Comparison of ENCODE assay signal across 11 mouse cellular contexts in the genomic region with DNA sequence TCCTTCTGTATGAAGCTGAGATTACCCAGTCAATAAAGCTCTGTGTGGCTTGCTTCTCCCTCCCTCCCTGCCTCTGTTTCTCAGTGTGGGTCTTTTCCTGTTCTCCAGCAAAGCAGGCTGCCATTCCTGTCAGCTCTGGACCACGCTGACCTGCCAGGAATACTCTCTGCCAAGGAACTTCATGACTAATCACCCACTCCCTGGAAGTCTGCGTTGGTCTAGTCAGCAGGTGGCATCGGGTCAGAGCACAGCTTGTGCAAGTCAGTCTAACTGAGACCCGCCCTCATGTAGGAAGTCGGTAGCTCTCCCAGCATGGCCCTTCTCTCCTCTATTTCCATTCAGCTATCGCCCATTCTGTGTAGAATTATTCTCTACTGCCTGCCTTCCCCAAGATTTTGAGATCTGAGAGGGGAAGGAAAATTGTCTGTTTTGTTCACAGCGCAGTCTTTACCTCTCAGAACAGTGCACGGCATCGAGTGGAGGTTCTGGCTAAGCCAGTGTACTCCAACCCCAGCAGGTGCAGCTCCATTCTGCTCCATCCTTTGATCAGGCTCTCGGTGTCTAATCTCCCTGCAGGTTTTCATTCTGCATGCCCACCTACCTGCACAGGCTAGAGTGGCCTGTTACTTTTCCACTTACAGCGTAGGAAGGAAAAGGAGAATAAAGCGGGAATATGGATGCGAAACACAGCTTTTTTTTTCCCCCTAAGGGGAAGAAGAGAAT.
A peak's percentile ranks its signal among the peaks of the same experiment; 100 is the strongest.
DNase-seq lines count a peak whose midpoint lies in the region; ATAC-seq and TF ChIP-seq lines count a peak whose summit lies in the region.
"Had no signal": no experiment of that assay in that cellular context is flagged by ENCODE, and none has a peak within 500 bp of the region (broad histone marks: within the 10 kb centered on the region; RNA-seq: fewer than 3 reads in every experiment).

No protein-coding gene starts in this region.

- 62% methylated on average over 13 of the region's 13 CpGs for WGBS in lung, embryonic 15.5 days
- WGBS in heart, embryonic 13.5 days: 59% methylated on average over 13 of the region's 13 CpGs
- WGBS in midbrain, embryonic 16.5 days: 44% methylated on average over 13 of the region's 13 CpGs

- H3K9ac ChIP-seq in lung, embryonic 15.5 days: no peak overlapping the region
- no peak overlapping the region for H3K9ac ChIP-seq in heart, embryonic 13.5 days
- H3K9ac ChIP-seq in midbrain, embryonic 16.5 days (ENCODE audit: low read depth, low read length): no peak overlapping the region
- H3K9ac ChIP-seq: limb, embryonic 15.5 days; neural tube, embryonic 13.5 days had no signal

- no peaks in the 10 kb centered on the region for H3K27me3 ChIP-seq in lung, embryonic 15.5 days
- H3K27me3 ChIP-seq in heart, embryonic 13.5 days (replicated peaks): no peaks in the 10 kb centered on the region
- H3K27me3 ChIP-seq in midbrain, embryonic 16.5 days (ENCODE audit: control insufficient read depth, insufficient read depth, low read depth, low read length): no peaks in the 10 kb centered on the region
- H3K27me3 ChIP-seq: limb, embryonic 15.5 days; neural tube, embryonic 13.5 days had no signal

- H3K4me3 ChIP-seq in lung, embryonic 15.5 days: no peak overlapping the region
- H3K4me3 ChIP-seq in heart, embryonic 13.5 days: no peak overlapping the region
- no peak overlapping the region for H3K4me3 ChIP-seq in midbrain, embryonic 16.5 days (ENCODE audit: low read depth, low read length)
- no peak overlapping the region for H3K4me3 ChIP-seq in layer of hippocampus, adult 2 months
- H3K4me3 ChIP-seq: limb, embryonic 15.5 days; neural tube, embryonic 13.5 days had no signal

- peak; percentile 16 for DNase-seq in adrenal gland, adult 8-10 months
- no peak for DNase-seq in adrenal gland, adult 18-20 months (ENCODE audit: low spot score in 2 of 2)
- DNase-seq in lung, postnatal 10 days: no peak
- DNase-seq in left cerebral cortex, adult 11 months (ENCODE audit: low spot score): no peak
- no peak for DNase-seq in layer of hippocampus, adult 2 months (ENCODE audit: low spot score in 2 of 2)
- DNase-seq: B cell, adult 2 months had no signal

- no peak for TF ChIP-seq CTCF in layer of hippocampus, adult 2 months (conservative IDR thresholded peaks at IDR 0.05)

- H3K9me3 ChIP-seq in lung, embryonic 15.5 days: no peaks in the 10 kb centered on the region
- no peaks in the 10 kb centered on the region for H3K9me3 ChIP-seq in heart, embryonic 13.5 days
- H3K9me3 ChIP-seq in midbrain, embryonic 16.5 days (replicated peaks; ENCODE audit: control insufficient read depth, low read length, poor library complexity, severe bottlenecking): no peaks in the 10 kb centered on the region
- H3K9me3 ChIP-seq: limb, embryonic 15.5 days; neural tube, embryonic 13.5 days had no signal

- H3K36me3 ChIP-seq in lung, embryonic 15.5 days: no peaks in the 10 kb centered on the region
- no peaks in the 10 kb centered on the region for H3K36me3 ChIP-seq in heart, embryonic 13.5 days
- no peaks in the 10 kb centered on the region for H3K36me3 ChIP-seq in midbrain, embryonic 16.5 days (ENCODE audit: control insufficient read depth, insufficient read depth, low read length)
- H3K36me3 ChIP-seq: limb, embryonic 15.5 days; neural tube, embryonic 13.5 days had no signal

- 0 out of 2 replicates have a peak, but pooled peaks have one; percentile 19 for ATAC-seq in lung, embryonic 15.5 days (ENCODE audit: borderline replicate concordance, extremely low read depth, low FRiP score, low TSS enrichment)
- ATAC-seq in heart, embryonic 13.5 days (ENCODE audit: extremely low read depth, insufficient number of reproducible peaks, low FRiP score, low TSS enrichment): no peak
- peak; percentile 28; the same call in 1 of the 2 replicates for ATAC-seq in midbrain, embryonic 16.5 days

- H3K4me2 ChIP-seq in lung, embryonic 15.5 days: no peak overlapping the region
- no peak overlapping the region for H3K4me2 ChIP-seq in heart, embryonic 13.5 days
- H3K4me2 ChIP-seq in midbrain, embryonic 16.5 days (ENCODE audit: low read length): peak overlapping the region; percentile 14; the same call in 1 of the 2 replicates
- H3K4me2 ChIP-seq: limb, embryonic 15.5 days; neural tube, embryonic 13.5 days had no signal

- H3K4me1 ChIP-seq in lung, embryonic 15.5 days: peaks cover 6% of the 10 kb centered on the region; the same call in 1 of the 2 replicates
- peaks cover 47% of the 10 kb centered on the region for H3K4me1 ChIP-seq in heart, embryonic 13.5 days
- H3K4me1 ChIP-seq in midbrain, embryonic 16.5 days (ENCODE audit: control insufficient read depth, insufficient read depth, low read length): peaks cover 12% of the 10 kb centered on the region

- no peak overlapping the region for H3K27ac ChIP-seq in lung, embryonic 15.5 days
- H3K27ac ChIP-seq in heart, embryonic 13.5 days (replicated peaks): peak overlapping the region; percentile 42; the same call in 1 of the 2 replicates
- peak overlapping the region; percentile 33; the same call in 1 of the 2 replicates for H3K27ac ChIP-seq in midbrain, embryonic 16.5 days (ENCODE audit: low read length)
- no peak overlapping the region for H3K27ac ChIP-seq in layer of hippocampus, adult 2 months
- H3K27ac ChIP-seq: limb, embryonic 15.5 days; neural tube, embryonic 13.5 days had no signal

Comparison
In these comparisons a context has a peak if more than half of its experiments do, and no peak if none do; other contexts are left out.
1. H3K27ac ChIP-seq: peak in heart, embryonic 13.5 days (single experiment) and midbrain, embryonic 16.5 days (single experiment); none in lung, embryonic 15.5 days (single experiment) and layer of hippocampus, adult 2 months (single experiment).